Mouse (Mus musculus): ENCODE measurements at regions not wholly inside any gene's neighbourhood (a gene's known extent, or its start where the extent isn't known, plus 50 kb on each side); places are given as distances from the start of the nearest gene placed in this dataset.

GRCm38 (mm10) chr13:71001278-71001677 lies 159.7 kb upstream of the Adamts16 start:
- TF ChIP-seq POLR2A (IDR thresholded peaks at IDR 0.05; ENCODE audit: low read depth, low read length) = no peak
- peak; percentile 69 for TF ChIP-seq CTCF (conservative IDR thresholded peaks at IDR 0.05; ENCODE audit: insufficient read depth, insufficient read length, low read depth, low read length)
